Mouse (Mus musculus) hindbrain, embryonic 10.5 days (tissue): Measurements from ENCODE around the gene Ccdc84. TPM values are rescaled to one million over a fixed set of nuclear protein-coding genes. Genes with fewer than 3 reads are reported as not detected.
"Not testable (repeated sequence)": the region's sequence is repeated elsewhere in the genome, so short reads cannot be mapped to it uniquely, and the experiment has no call there.

Source experiments
- DNase-seq: peaks from one replicate; pipeline ENCODE4 v3.0.0-alpha.2; 2017; ENCODE audit warnings: low spot score
- H3K27ac ChIP-seq: fragments of 300-500 bp; sonication (generic); 2 replicates; pipeline ENCODE4 v1.5.1; 2016; ENCODE audit warnings: mild to moderate bottlenecking, moderate library complexity
- H3K27me3 ChIP-seq: fragments of 300-500 bp; sonication (generic); 2 replicates; pipeline ENCODE4 v1.6.1; 2016; ENCODE audit warnings: mild to moderate bottlenecking; ENCODE audit not compliant: poor library complexity, insufficient read depth, severe bottlenecking
- H3K36me3 ChIP-seq: fragments of 300-500 bp; sonication (generic); 2 replicates; pipeline ENCODE4 v1.6.1; 2016; ENCODE audit warnings: mild to moderate bottlenecking, moderate library complexity
- H3K4me1 ChIP-seq: fragments of 300-500 bp; sonication (generic); replicated peaks from 2 replicates; pipeline ENCODE4 v1.6.1; 2016; ENCODE audit warnings: mild to moderate bottlenecking
- H3K4me3 ChIP-seq: fragments of 300-500 bp; sonication (generic); 2 replicates; pipeline ENCODE4 v1.5.1; 2016; ENCODE audit warnings: mild to moderate bottlenecking, moderate library complexity
- H3K9me3 ChIP-seq: fragments of 300-500 bp; sonication (generic); 2 replicates; pipeline ENCODE4 v1.6.1; 2016; ENCODE audit warnings: mild to moderate bottlenecking, moderate library complexity
- WGBS: fragments of 180-500 bp; shearing (Covaris S2); methylation state at CpG from one replicate; pipeline ENCODE4 v1.1.7; 2016; 5-methylcytosine and 5-hydroxymethylcytosine counted together
- polyA plus RNA-seq: library from polyadenylated mRNA; unstranded; fragments of >200 nt; fragmentation: Nextera tagmentation; extraction: Ambion mirVana; gene quantifications from 2 replicates; pipeline ENCODE4 v1.2.1, GENCODE M21; 2016

The Ccdc84 gene
- polyA plus RNA-seq, 1 experiment from 2014 or later: 27.7 TPM

DNA sequence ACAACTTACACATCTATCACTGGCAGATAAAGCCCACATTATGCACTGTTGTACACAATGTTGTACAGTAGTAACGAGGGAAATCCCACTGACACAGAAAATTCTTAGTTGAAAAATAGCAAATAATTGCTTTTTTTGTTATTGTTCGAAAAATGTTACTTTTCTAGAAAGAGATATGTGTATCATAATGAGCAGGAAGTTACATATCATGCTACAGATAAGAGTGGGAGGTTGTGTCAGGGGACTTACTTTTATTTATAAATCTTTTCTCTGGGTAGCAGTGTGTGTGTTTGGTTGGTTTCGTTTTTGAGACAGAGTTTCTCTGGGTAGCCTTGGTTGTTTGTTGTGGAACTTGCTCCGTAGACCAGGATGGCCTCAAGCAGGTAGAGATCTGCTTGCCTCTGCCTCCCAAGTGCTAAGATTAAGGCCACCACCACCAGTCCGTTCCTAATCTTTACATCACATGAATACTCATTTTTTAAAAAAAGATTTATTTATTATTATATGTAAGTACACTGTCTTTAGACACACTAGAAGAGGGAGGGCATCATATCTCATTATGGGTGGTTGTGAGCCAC lies 40.1 kb downstream of the Ccdc84 start:
- peaks cover 27% of the 10 kb centered on the region for H3K4me1 ChIP-seq
- H3K27ac ChIP-seq: peak overlapping the region; percentile 95
- peaks cover 29% of the 10 kb centered on the region for H3K36me3 ChIP-seq
- H3K4me3 ChIP-seq: peak overlapping the region; percentile 79
- no peak for DNase-seq
- H3K27me3 ChIP-seq: no peaks in the 10 kb centered on the region
- H3K9me3 ChIP-seq: no peaks in the 10 kb centered on the region
- 90% methylated on average over 5 of the region's 5 CpGs for WGBS

DNA sequence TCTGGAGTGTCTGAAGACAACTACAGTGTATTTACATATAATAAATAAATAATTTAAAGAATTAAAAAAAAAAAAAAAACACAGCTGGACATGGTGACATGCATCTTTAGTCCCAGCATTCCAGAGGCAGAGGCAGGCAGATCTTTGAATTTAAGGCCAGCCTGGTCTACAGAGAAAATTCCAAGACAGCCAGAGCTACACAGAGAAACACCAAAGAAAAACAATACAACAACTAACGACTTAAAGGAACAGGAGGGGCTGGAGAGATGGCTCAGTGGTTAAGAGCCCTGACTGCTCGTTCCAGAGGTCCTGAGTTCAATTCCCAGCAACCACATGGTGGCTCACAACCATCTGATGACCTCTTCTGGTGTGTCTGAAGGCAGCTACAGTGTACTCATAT lies 41.0 kb downstream of the Ccdc84 start:
- not testable (repeated sequence) for H3K27me3 ChIP-seq, H3K4me3 ChIP-seq, H3K27ac ChIP-seq, H3K9me3 ChIP-seq, DNase-seq
- 93% methylated on average over 2 of the region's 2 CpGs for WGBS
- H3K36me3 ChIP-seq: peaks cover 20% of the 10 kb centered on the region
- peaks cover 27% of the 10 kb centered on the region for H3K4me1 ChIP-seq

DNA sequence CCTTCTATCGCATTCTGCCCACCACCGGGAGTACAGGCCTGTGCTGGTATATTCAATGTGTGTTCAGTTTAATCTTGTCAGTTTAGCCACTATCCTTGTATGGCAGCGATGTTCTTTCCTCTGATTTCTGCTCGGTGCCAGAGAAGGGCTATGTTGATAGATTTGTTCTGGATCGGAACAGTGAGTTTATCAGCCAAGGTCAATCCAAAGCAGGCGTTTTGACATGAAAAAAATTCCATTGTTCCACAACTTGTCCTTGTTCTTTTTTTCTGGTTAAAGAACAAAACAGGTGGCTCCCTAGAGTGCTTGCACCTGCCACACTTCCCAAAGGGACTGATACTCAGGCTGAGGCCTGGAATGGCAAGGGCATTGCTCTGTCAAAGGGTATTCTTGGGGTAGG lies 42.2 kb downstream of the Ccdc84 start:
- Histone ChIP-seq H3K4me3 (no peak overlapping the region), H3K27me3 (no peaks in the 10 kb centered on the region), H3K36me3 (peaks cover 8% of the 10 kb centered on the region), H3K27ac (no peak overlapping the region), H3K9me3 (no peaks in the 10 kb centered on the region), H3K4me1 (peaks cover 25% of the 10 kb centered on the region)
- no peak for DNase-seq
- WGBS: 89% methylated on average over 6 of the region's 6 CpGs

DNA sequence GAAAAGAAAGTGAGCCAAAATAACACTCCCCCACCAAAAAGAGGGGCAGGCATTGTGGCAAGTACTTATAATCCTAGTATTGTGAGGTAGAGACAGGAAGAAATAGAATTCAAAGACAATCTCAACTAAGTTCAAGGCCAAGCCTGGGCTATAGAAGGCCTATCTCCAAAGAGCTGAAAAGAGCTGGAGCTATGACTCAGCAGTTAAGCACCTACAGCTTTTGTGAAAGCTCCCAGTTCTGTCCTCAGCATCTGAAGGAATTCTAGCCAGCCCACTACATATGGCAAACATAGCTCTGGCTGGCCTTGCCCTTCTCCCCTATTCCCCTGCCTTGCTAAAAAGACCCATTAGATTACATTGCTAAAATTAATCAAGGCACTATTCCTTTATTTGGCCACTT lies 45.0 kb downstream of the Ccdc84 start:
- Histone ChIP-seq H3K27ac (no peak overlapping the region), H3K4me1 (peaks cover 7% of the 10 kb centered on the region), H3K27me3 (no peaks in the 10 kb centered on the region), H3K36me3 (no peaks in the 10 kb centered on the region), H3K4me3 (no peak overlapping the region), H3K9me3 (no peaks in the 10 kb centered on the region)
- no peak for DNase-seq

DNA sequence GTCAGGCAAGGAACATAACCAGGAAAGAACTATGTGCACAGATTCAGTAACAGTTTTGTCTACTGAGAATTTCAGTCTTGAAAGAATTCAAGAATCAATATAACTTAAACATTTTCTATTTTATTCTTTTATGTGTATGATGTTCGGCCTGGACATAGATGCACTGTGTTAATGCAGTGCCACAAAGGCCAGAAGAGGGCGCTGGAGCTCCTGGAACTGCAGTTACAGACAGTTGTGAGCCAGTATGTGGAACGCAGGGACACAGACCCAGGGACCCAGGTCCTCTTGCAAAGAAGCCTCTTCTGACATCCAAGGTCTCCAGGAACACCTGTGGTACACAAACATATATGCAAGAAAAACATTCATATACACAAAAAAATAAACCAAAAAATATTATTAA lies 53.9 kb downstream of the Ccdc84 start:
- no peaks in the 10 kb centered on the region for H3K27me3 ChIP-seq
- no peak overlapping the region for H3K27ac ChIP-seq
- H3K4me1 ChIP-seq: peaks cover 8% of the 10 kb centered on the region
- peaks cover 5% of the 10 kb centered on the region for H3K36me3 ChIP-seq
- no peak for DNase-seq
- 59% methylated on average over 3 of the region's 3 CpGs for WGBS
- no peak overlapping the region for H3K4me3 ChIP-seq
- H3K9me3 ChIP-seq: no peaks in the 10 kb centered on the region

DNA sequence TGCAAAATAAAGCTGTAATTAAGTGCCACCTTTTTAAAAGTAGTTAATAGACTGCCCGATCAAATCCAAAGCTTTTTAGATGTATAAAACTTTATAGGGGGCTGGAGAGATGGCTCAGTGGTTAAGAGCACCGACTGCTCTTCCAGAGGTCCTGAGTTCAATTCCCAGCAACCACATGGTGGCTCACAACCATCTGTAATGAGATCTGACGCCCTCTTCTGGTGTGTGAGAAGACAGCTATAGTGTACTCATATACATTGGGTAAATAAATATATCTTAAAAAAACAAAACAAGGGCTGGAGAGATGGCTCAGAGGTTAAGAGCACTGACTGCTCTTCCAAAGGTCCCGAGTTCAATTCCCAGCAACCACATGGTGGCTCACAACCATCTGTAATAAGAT lies 56.4 kb downstream of the Ccdc84 start:
- peak overlapping the region; percentile 91 for H3K27ac ChIP-seq
- H3K36me3 ChIP-seq: peaks cover 29% of the 10 kb centered on the region
- not testable (repeated sequence) for H3K4me1 ChIP-seq, H3K27me3 ChIP-seq, H3K9me3 ChIP-seq, DNase-seq
- 39% methylated on average over 4 of the region's 4 CpGs for WGBS
- peak overlapping the region; percentile 90 for H3K4me3 ChIP-seq

DNA sequence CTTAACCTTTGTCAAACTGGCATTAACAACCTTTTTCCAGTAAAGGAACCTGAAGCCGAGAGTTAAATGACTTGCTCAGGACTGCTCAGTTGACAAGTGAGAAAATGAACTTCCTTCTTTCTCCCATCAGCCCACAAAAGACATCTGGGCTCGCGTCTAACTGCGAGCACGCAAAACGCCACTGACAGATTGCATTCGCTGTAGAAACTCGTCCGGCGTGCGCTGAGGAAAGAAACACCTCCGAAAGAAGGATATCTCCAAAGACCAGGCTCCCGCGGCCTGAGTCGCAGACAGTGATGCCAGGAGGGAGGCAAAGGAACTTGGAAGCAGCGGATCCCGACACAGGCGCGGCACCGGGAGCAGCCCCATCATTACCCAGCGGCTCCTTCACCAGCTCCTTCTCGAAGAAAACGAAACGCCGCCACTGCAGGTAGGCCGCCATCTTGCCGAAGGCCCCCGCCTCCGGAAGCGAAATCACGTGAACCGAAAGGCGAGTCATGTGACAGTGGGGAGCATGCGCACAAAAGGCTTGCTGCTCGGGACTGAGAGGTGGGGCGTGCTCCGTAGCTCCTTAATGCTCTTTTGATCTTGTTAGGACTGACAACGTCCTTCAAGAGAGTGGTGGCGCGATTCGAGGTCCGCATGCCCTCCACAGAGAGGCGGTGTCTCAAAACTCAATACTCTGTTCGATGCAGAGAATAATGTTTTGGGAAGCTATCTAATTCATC lies 57.0 kb downstream of the Ccdc84 start, which contains the start of gene Vps11:
Gene Vps11, minus strand, starts transcription at position 481 of the 728 bp plus-strand sequence.
- WGBS: under 1% methylated on average over 44 of the region's 44 CpGs
- peaks cover 8% of the 10 kb centered on the region for H3K4me1 ChIP-seq
- H3K9me3 ChIP-seq: no peaks in the 10 kb centered on the region
- H3K4me3 ChIP-seq: peak within 1 kb of the TSS; percentile 90
- peaks cover 34% of the 10 kb centered on the region for H3K36me3 ChIP-seq
- DNase-seq: peak; percentile 97
- H3K27me3 ChIP-seq: no peaks in the 10 kb centered on the region
- peak within 1 kb of the TSS; percentile 91 for H3K27ac ChIP-seq

Other genes starting within 250 kb of the Ccdc84 start
- gene Cbl, start 184.5 kb downstream of the Ccdc84 start, polyA plus RNA-seq: 21.1 and 22.8 TPM in 2 replicates
- gene Ccdc153, start 177.9 kb downstream of the Ccdc84 start, polyA plus RNA-seq: not detected in 2 replicates
- gene Pdzd3, start 167.1 kb downstream of the Ccdc84 start, polyA plus RNA-seq: 0.14 TPM in 1 of 2 replicates, not detected in the other
- gene Nlrx1, start 150.0 kb downstream of the Ccdc84 start, polyA plus RNA-seq: 2.4 and 3.3 TPM in 2 replicates
- 4.3 and 7.2 TPM in 2 replicates for gene Abcg4, start 130.0 kb downstream of the Ccdc84 start, polyA plus RNA-seq
- gene Hinfp, start 112.9 kb downstream of the Ccdc84 start, polyA plus RNA-seq: 30.0 and 30.7 TPM in 2 replicates
- 9.8 and 17.5 TPM in 2 replicates for gene C2cd2l, start 98.3 kb downstream of the Ccdc84 start, polyA plus RNA-seq
- 46.2 and 46.7 TPM in 2 replicates for gene Dpagt1, start 92.5 kb downstream of the Ccdc84 start, polyA plus RNA-seq
- 548 and 554 TPM in 2 replicates for gene H2afx, start 83.9 kb downstream of the Ccdc84 start, polyA plus RNA-seq
- gene Hmbs, start 74.3 kb downstream of the Ccdc84 start, polyA plus RNA-seq: 155 and 184 TPM in 2 replicates
- 30.9 and 34.8 TPM in 2 replicates for gene Vps11, start 56.9 kb downstream of the Ccdc84 start, polyA plus RNA-seq
- 35.8 and 39.4 TPM in 2 replicates for gene Hyou1, start 39.1 kb downstream of the Ccdc84 start, polyA plus RNA-seq
- 20.8 and 28.9 TPM in 2 replicates for gene Slc37a4, start 21.7 kb downstream of the Ccdc84 start, polyA plus RNA-seq
- 1,836 and 2,161 TPM in 2 replicates for gene Rps25, start 11.4 kb downstream of the Ccdc84 start, polyA plus RNA-seq
- 213 and 282 TPM in 2 replicates for gene Trappc4, start 11.0 kb downstream of the Ccdc84 start, polyA plus RNA-seq
- not detected in 2 replicates for gene Foxr1, start 22.6 kb upstream of the Ccdc84 start, polyA plus RNA-seq
- gene Upk2, start 36.4 kb upstream of the Ccdc84 start, polyA plus RNA-seq: 0.14 TPM in 1 of 2 replicates, not detected in the other
- 4.6 and 7.3 TPM in 2 replicates for gene Bcl9l, start 64.3 kb upstream of the Ccdc84 start, polyA plus RNA-seq
- not detected in 2 replicates for gene Cxcr5, start 143.3 kb upstream of the Ccdc84 start, polyA plus RNA-seq
- 16.8 and 21.0 TPM in 2 replicates for gene Ddx6, start 186.3 kb upstream of the Ccdc84 start, polyA plus RNA-seq